Mouse (Mus musculus) left cerebral cortex, adult 9 months (tissue): ENCODE measurements at regions not wholly inside any gene's neighbourhood (a gene's known extent, or its start where the extent isn't known, plus 50 kb on each side); places are given as distances from the start of the nearest gene placed in this dataset.
A peak's percentile ranks its signal among the peaks of the same experiment; 100 is the strongest.
"Not testable (repeated sequence)": the region's sequence is repeated elsewhere in the genome, so short reads cannot be mapped to it uniquely, and the experiment has no call there.

Source experiments
- DNase-seq, 2 experiments: peaks; one replicate each; pipeline ENCODE4 v3.0.0; 2022; ENCODE audit warnings: low spot score in 2 of 2

DNA sequence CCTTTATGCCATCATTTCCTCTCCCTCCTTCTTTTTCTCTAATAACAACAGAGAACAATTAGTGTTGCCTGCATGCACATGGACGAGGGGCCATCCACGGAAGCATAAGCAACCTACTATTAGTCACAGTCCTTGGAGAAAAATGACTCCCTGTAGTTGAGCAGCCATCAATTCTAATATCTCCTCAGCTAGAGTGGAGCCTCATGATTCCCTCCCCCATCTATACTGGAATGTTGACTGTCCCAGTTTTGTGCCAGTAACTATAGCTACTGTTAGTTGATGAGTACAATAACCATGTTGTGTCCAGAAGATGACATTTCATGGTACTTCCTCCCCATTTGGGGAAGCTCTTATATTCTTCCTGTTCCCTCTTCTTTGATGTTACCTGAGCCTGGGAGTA is 64.3 kb upstream of the Rtn4 start:
- DNase-seq = no peak

DNA sequence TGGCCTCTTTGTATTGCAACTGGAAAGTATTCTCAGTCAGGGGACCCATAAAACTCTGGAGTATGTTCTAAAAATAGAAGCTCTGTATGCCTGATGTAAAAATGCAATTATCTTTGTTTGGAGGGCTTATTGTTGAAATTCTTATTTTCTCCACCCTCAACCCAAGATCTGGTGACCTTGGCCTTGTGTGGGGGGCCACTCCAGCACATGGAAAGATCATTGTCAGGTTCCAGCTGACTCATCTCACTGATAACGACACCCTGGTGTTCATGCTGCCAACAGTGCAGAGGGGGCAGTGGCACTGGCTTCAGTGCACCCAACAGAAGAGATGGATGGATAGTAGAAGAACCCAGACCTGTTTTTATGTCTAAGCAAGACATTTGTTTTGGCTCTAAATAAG is 60.3 kb upstream of the Rtn4 start:
- DNase-seq = no peak

DNA sequence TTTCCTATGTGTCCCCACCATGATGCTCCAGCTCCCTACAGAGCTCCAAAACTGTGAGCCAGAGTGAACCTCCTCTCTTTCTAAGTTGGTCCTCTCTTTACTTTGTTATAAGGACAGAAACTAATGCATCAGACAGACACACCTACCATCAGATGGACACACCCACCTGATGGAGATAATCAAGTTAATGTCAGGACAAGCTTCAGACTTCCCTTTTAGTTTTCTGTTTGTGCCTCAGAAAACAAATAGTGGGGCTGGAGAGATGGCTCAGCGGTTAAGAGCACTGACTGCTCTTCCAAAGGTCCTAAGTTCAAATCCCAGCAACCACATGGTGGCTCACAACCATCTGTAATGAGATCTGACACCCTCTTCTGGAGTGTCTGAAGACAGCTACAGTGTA is 59.5 kb upstream of the Rtn4 start:
- DNase-seq = not testable (repeated sequence)

GRCm38 (mm10) chr11:29636759-29637200 is 56.0 kb upstream of the Rtn4 start:
- peak; percentile 16 to 28 for DNase-seq

DNA sequence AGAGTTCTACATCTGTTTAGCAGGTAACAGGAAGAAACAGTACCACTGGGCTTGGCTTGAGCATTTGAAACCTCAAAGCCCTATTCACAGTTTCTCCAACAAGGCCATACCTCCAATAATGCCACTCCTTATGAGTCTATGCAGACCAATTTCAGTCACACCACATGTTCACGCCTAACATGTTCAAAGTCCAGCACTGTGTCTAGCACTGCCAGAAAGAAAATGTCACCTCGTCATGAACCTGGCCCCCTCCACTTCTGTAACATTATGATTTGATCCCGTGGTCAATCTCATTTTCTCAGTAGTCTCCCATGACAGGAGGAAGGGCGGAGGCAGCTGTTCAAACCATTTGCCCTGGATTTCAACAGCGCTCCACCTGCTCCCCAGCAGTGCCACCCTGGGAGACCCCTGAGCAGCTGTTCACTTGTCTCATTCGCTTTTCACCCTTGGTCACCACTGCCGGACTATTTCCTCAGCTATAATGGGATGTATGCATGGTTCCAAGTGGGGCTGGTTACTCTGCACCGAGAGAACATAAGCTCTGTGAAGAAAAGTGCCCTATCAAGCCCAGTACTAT is 54.6 kb upstream of the Rtn4 start:
- DNase-seq = no peak

GRCm38 (mm10) chr11:29638861-29639260 is 53.9 kb upstream of the Rtn4 start:
- DNase-seq = no peak
